Mouse (Mus musculus): ENCODE measurements at regions not wholly inside any gene's neighbourhood (a gene's known extent, or its start where the extent isn't known, plus 50 kb on each side); places are given as distances from the start of the nearest gene placed in this dataset.
A peak's percentile ranks its signal among the peaks of the same experiment; 100 is the strongest.

DNA sequence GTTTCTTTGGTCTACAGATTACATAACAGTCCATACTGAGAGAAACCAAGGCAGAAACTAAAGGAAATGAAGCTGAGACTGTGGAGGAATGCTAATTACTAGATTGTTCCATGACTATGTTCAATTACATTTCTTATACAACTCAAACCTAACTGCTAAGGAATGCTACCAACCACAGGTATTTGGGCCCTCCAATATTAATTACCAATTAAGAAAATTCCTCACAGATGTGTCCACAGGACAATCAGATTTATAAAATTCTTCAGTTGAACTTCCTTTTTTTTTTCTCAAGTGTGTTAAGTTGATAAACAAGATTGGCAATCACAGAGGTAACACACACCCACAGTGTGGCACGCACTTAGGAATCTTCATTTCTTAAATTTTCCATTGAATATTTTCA, 196.8 kb upstream of the A730009L09Rik start:
- Histone ChIP-seq H3K27ac (no peak overlapping the region), H3K9me3 (replicated peaks) (no peaks in the 10 kb centered on the region), H3K4me3 (replicated peaks) (no peak overlapping the region), H3K4me1 (no peaks in the 10 kb centered on the region), H3K4me2 (no peak overlapping the region), H3K27me3 (no peaks in the 10 kb centered on the region), H3K9ac (no peak overlapping the region), H3K36me3 (no peaks in the 10 kb centered on the region)
- ATAC-seq (replicated peaks; ENCODE audit: low FRiP score), result no peak
- WGBS, result 87% methylated on average over 1 of the region's 1 CpGs

DNA sequence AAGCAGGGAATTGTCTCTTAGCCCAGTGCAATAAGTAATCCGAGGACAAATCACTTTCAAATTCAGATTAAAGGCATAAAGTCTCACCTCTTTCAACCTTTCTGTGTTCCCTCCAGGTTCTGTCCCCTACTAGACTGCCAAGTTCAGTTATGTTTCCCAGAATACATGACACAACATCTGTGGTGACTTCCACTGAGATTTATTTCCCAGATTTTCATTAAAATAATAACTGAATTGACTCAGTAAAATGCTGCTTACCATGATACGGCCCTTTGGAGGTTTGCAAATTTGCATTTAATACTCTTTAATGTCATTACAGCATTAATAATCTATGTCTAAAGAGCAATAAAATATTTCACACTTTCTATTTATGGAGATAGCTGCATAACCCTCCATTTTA, 193.4 kb upstream of the A730009L09Rik start:
- H3K4me3 ChIP-seq (replicated peaks), result no peak overlapping the region
- H3K4me1 ChIP-seq, result no peaks in the 10 kb centered on the region
- H3K27ac ChIP-seq, result no peak overlapping the region
- ATAC-seq (replicated peaks; ENCODE audit: low FRiP score), result no peak
- no peak overlapping the region for H3K4me2 ChIP-seq
- no peaks in the 10 kb centered on the region for H3K36me3 ChIP-seq
- H3K9ac ChIP-seq, result no peak overlapping the region
- H3K9me3 ChIP-seq (replicated peaks), result no peaks in the 10 kb centered on the region
- H3K27me3 ChIP-seq, result no peaks in the 10 kb centered on the region
- WGBS, result 80% methylated on average over 2 of the region's 2 CpGs

DNA sequence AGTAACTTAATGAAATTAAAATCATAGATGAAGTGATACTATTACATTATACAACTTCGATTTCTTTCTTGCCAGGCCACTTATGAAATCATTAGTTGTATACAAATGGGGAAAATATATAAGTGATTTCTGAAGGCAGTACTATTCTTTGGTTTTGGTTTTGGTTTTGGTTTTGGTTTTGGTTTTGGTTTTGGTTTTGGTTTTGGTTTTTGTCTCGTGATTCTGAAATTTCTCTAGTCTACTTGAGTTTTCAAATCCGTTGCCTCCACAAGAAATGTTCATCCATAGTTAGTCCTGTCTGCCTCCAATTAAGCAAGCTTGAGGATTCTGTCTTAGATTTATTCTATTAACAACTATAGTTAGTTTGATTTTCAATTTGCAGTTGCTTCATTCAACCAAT, 184.6 kb upstream of the A730009L09Rik start:
- no peak for ATAC-seq (replicated peaks; ENCODE audit: low FRiP score)
- H3K27me3 ChIP-seq, result no peaks in the 10 kb centered on the region
- no peak overlapping the region for H3K9ac ChIP-seq
- no peaks in the 10 kb centered on the region for H3K4me1 ChIP-seq
- H3K36me3 ChIP-seq, result no peaks in the 10 kb centered on the region
- H3K9me3 ChIP-seq (replicated peaks), result no peaks in the 10 kb centered on the region
- H3K4me2 ChIP-seq, result no peak overlapping the region
- no peak overlapping the region for H3K4me3 ChIP-seq (replicated peaks)
- no peak overlapping the region for H3K27ac ChIP-seq
- 88% methylated on average over 3 of the region's 3 CpGs for WGBS

DNA sequence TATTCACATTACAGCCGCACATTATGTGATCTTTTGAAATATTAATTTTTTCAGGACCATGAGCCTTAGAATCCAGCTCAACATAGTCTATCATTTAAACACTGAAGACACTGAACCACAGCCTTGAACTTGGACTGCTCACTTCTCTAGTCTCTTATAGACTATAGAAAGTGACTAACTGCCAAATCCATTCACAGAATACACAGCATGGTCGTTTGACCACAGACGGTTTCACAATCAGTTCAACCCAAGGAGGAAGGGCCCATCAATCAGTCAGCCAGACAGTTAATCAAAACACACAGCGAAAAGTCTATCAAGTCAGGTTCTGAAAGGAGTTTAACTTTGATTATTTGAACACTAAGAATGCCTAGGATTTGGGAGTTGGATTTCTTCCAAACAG, 168.8 kb upstream of the A730009L09Rik start:
- 52% methylated on average over 4 of the region's 4 CpGs for WGBS
- Histone ChIP-seq H3K9me3 (replicated peaks) (no peaks in the 10 kb centered on the region), H3K4me3 (replicated peaks) (no peak overlapping the region), H3K4me1 (no peaks in the 10 kb centered on the region), H3K9ac (no peak overlapping the region), H3K27me3 (no peaks in the 10 kb centered on the region), H3K4me2 (no peak overlapping the region), H3K36me3 (no peaks in the 10 kb centered on the region), H3K27ac (no peak overlapping the region)
- ATAC-seq (replicated peaks; ENCODE audit: low FRiP score), result no peak

DNA sequence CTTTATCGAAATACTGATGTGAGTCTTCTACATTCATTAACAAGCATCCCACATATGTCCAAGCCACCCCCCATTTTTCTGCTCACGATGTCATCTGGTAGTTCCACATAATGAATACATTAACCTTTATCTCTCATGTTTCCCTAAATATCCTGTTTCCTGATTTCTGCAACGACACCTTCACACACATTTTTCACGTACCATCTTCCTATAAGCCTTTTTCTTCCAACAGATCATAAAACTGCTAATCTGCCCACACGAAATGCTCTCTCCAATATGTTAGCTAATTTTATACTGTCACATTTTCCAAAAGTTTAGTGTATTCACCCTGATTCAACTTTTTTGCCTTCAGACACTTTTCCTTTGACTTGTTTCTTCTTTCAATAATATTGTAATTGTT, 159.8 kb upstream of the A730009L09Rik start:
- Histone ChIP-seq H3K9ac (no peak overlapping the region), H3K9me3 (replicated peaks) (no peaks in the 10 kb centered on the region), H3K27ac (no peak overlapping the region), H3K36me3 (no peaks in the 10 kb centered on the region), H3K4me1 (no peaks in the 10 kb centered on the region), H3K27me3 (no peaks in the 10 kb centered on the region), H3K4me2 (no peak overlapping the region), H3K4me3 (replicated peaks) (no peak overlapping the region)
- 83% methylated on average over 5 of the region's 5 CpGs for WGBS
- ATAC-seq (replicated peaks; ENCODE audit: low FRiP score), result no peak

DNA sequence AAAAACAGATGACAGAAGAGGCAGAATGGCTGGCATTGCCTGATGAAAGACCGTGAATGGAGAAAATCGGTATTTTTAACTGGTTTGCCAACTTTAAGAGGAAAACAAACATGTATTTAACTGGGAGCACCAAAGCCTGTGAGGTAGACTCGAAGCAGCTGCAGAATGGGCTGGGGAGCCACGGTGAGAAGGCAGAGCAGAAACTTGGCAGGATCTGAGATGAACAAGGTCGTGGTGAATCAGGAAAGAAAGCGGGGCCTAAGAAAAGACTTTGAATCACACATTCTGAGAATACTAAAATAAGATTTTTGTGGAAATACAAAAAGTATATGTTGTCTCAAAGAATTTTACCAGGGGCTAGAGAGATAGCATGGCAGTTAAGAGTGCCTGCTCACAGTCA, 149.0 kb upstream of the A730009L09Rik start:
- H3K4me1 ChIP-seq, result no peaks in the 10 kb centered on the region
- H3K9ac ChIP-seq, result no peak overlapping the region
- 89% methylated on average over 6 of the region's 6 CpGs for WGBS
- no peaks in the 10 kb centered on the region for H3K36me3 ChIP-seq
- no peaks in the 10 kb centered on the region for H3K9me3 ChIP-seq (replicated peaks)
- no peak for ATAC-seq (replicated peaks; ENCODE audit: low FRiP score)
- no peak overlapping the region for H3K4me2 ChIP-seq
- H3K27me3 ChIP-seq, result no peaks in the 10 kb centered on the region
- H3K27ac ChIP-seq, result no peak overlapping the region
- H3K4me3 ChIP-seq (replicated peaks), result no peak overlapping the region

DNA sequence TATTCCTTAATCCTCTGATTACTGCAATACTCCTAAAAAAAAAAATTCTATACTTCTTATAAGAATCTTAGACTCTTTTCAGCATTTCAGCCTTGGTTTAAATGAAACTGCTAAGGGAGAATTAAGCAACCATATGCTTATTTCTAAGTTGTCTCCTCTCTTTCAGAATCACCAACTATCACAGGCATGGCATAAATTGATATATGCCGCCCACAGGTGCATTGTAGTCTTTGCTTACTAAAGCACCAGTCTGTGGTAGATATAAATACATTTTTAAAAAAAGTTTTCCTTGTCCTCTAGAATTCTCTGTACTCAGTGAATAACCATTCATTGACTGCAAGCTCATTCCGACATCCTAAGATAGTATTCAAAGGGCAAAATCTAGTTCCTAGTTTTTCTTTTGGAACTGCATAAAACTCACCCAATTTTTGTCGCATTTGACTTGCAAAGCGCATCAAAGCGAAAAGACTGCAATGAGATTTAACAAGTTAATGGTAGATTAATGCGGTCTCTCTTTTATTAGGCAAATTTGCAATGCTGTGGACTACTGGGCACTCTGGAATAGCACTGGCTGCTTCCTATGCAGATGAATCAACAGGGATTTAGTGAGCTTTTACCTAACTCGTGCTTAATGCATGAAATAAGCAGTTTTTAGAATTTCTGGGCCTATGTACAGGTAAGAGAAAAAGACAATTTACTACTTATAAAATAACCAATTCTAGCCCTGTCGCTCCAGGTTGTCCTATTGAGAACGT, 145.8 kb upstream of the A730009L09Rik start:
- H3K4me3 ChIP-seq (replicated peaks), result no peak overlapping the region
- no peaks in the 10 kb centered on the region for H3K36me3 ChIP-seq
- no peaks in the 10 kb centered on the region for H3K4me1 ChIP-seq
- no peaks in the 10 kb centered on the region for H3K27me3 ChIP-seq
- H3K4me2 ChIP-seq, result no peak overlapping the region
- H3K9me3 ChIP-seq (replicated peaks), result no peaks in the 10 kb centered on the region
- no peak overlapping the region for H3K27ac ChIP-seq
- no peak for ATAC-seq (replicated peaks; ENCODE audit: low FRiP score)
- WGBS, result 77% methylated on average over 9 of the region's 9 CpGs
- no peak overlapping the region for H3K9ac ChIP-seq

DNA sequence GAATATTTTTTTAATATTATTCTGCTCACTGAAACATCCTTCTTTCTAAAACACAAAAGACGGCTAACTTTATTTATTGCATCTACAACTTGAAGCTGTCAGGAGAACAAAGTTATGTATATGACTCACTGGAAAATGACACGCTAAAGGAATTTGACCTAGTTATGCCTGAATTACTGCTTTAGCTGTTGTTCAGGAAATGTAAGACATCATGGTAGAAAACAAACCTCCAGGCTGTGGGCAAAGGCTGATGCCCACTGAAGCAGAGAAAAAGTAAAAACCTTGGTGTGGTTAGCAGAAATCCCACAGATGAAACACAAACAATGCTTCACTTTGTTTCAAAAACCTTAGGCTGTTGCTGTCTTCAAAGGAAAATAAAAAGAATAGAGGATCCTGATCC, 136.5 kb upstream of the A730009L09Rik start:
- ATAC-seq (replicated peaks; ENCODE audit: low FRiP score), result no peak
- no peak overlapping the region for H3K4me3 ChIP-seq (replicated peaks)
- H3K4me2 ChIP-seq, result no peak overlapping the region
- no peaks in the 10 kb centered on the region for H3K4me1 ChIP-seq
- 38% methylated on average over 2 of the region's 2 CpGs for WGBS
- no peak overlapping the region for H3K27ac ChIP-seq
- no peaks in the 10 kb centered on the region for H3K9me3 ChIP-seq (replicated peaks)
- no peak overlapping the region for H3K9ac ChIP-seq
- no peaks in the 10 kb centered on the region for H3K36me3 ChIP-seq
- H3K27me3 ChIP-seq, result no peaks in the 10 kb centered on the region

DNA sequence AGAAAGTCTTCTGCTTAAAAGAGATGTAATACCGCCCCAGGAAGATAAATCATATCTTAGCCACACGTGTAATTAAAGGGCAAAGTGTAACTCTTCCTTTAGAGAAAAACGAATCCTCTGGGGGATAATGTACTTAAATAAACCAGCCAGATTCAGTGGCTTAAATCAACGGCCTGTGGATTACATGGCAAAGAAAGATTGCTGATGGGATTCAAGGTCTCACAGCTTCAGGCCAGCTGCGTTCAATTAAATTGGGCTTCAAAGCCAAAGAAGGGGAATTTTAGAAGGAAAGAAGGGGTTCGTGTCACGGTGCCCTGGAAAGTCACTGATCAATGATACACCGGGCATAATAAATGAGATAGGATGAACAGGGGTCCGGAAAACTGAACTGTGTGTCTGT, 123.2 kb upstream of the A730009L09Rik start:
- H3K27me3 ChIP-seq, result no peaks in the 10 kb centered on the region
- WGBS, result 32% methylated on average over 9 of the region's 9 CpGs
- H3K4me1 ChIP-seq, result no peaks in the 10 kb centered on the region
- no peak overlapping the region for H3K9ac ChIP-seq
- H3K4me3 ChIP-seq (replicated peaks), result no peak overlapping the region
- H3K9me3 ChIP-seq (replicated peaks), result no peaks in the 10 kb centered on the region
- no peak overlapping the region for H3K4me2 ChIP-seq
- no peaks in the 10 kb centered on the region for H3K36me3 ChIP-seq
- no peak overlapping the region for H3K27ac ChIP-seq
- ATAC-seq (replicated peaks; ENCODE audit: low FRiP score), result 0 out of 2 replicates have a peak, but pooled peaks have one; percentile 22

DNA sequence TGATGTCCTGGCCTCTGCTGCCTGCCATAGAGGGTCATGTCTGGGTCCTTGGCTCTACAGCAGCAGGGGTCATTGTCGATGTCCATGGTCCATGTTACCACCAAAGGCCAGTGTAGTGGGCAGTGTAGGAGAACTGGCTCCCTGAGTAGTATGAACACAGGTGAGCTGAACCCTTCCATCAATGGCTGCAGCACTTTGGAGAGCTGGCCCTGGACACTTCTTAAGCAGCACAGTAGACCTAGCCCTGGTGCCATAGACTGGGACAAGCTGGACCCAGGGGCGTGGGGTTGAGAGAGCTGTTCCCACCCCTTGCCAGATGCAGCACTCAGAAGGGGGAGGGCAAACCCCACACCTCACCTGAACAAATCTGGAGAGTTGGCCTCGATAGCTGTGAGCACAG, 120.0 kb upstream of the A730009L09Rik start:
- no peak overlapping the region for H3K9ac ChIP-seq
- 89% methylated on average over 3 of the region's 3 CpGs for WGBS
- no peak overlapping the region for H3K4me2 ChIP-seq
- ATAC-seq (replicated peaks; ENCODE audit: low FRiP score), result 0 out of 2 replicates have a peak, but pooled peaks have one; percentile 22
- H3K4me3 ChIP-seq (replicated peaks), result no peak overlapping the region
- no peak overlapping the region for H3K27ac ChIP-seq
- H3K27me3 ChIP-seq, result no peaks in the 10 kb centered on the region
- no peaks in the 10 kb centered on the region for H3K9me3 ChIP-seq (replicated peaks)
- H3K4me1 ChIP-seq, result no peaks in the 10 kb centered on the region
- no peaks in the 10 kb centered on the region for H3K36me3 ChIP-seq

DNA sequence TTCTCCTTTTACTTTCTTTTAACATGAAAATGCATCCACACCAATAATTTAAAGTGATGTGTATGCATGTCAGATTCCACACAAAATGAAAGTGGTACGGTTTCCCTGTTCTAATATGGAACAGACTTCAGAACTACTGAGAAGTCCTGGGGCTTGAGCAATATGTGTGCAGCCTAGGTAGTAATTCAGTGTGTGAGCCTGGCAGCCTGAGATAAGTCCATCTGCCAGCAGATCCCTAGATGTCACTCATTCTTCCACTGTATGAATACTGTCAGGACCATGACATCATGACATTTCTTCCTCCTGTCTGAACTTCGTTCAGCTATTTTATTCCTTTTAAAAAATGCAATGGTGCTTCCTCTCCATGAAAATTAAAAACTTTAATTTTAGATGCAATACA, 93.3 kb upstream of the A730009L09Rik start:
- Histone ChIP-seq H3K27ac (no peak overlapping the region), H3K4me2 (no peak overlapping the region), H3K4me3 (replicated peaks) (no peak overlapping the region), H3K36me3 (no peaks in the 10 kb centered on the region), H3K9ac (no peak overlapping the region), H3K27me3 (no peaks in the 10 kb centered on the region), H3K4me1 (no peaks in the 10 kb centered on the region), H3K9me3 (replicated peaks) (no peaks in the 10 kb centered on the region)
- 81% methylated on average over 2 of the region's 2 CpGs for WGBS
- ATAC-seq (replicated peaks; ENCODE audit: low FRiP score), result no peak

DNA sequence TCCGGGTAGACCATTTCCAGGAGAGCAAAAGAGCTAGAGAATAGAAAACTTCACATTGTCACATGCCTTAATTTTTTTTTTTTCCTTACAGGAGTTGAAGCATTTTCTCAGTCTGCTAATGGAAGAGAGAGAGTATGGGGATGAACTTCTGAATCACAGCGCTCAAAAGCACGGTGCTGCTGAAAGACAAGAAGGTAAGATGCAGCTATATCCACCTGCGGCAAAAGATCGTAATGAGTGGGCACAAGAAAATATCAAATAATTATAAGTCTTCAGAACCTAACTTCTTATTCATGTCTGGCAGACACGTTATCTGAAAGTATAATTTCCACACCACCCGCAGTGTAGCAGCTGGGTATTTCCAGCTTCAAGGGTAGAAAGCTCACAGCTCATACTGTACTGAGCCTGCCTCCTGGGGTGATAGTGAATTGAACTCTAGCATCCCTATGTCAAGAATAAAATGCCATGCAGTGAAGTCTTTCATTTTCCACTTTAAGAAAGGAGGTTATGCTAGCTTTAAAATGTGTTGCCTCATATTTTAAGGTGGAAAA, 87.9 kb upstream of the A730009L09Rik start:
- Histone ChIP-seq H3K9ac (no peak overlapping the region), H3K4me3 (replicated peaks) (no peak overlapping the region), H3K27ac (no peak overlapping the region), H3K36me3 (no peaks in the 10 kb centered on the region), H3K27me3 (no peaks in the 10 kb centered on the region), H3K4me2 (no peak overlapping the region), H3K9me3 (replicated peaks) (no peaks in the 10 kb centered on the region), H3K4me1 (no peaks in the 10 kb centered on the region)
- no peak for ATAC-seq (replicated peaks; ENCODE audit: low FRiP score)
- WGBS, result 87% methylated on average over 7 of the region's 7 CpGs

DNA sequence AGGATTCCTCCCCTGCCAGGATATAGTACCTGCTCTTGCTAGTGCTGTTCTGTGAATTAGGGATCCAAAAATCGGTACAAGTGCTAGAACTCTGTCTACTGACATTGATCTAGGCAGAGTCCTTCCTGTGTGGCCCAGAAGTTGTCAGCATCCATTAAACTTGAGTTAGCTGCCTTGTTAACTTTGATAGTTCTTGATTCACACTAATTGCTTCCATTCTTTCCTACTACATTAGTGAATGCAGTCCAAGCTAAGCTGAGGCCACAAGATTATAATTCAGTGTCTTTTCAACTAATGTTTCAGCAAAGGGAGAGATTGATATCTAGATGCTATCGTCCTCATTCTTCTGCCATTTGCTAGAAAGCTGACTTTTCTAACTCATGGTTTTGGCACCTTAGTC, 58.3 kb upstream of the A730009L09Rik start:
- H3K4me2 ChIP-seq, result no peak overlapping the region
- WGBS, result 74% methylated on average over 2 of the region's 2 CpGs
- H3K27ac ChIP-seq, result no peak overlapping the region
- H3K27me3 ChIP-seq, result no peaks in the 10 kb centered on the region
- H3K4me1 ChIP-seq, result no peaks in the 10 kb centered on the region
- H3K36me3 ChIP-seq, result no peaks in the 10 kb centered on the region
- H3K9ac ChIP-seq, result no peak overlapping the region
- H3K4me3 ChIP-seq (replicated peaks), result no peak overlapping the region
- no peak for ATAC-seq (replicated peaks; ENCODE audit: low FRiP score)
- no peaks in the 10 kb centered on the region for H3K9me3 ChIP-seq (replicated peaks)

Data from kidney, embryonic 15.5 days (tissue).